Comparison of ENCODE assay signal across 36 mouse cellular contexts in the genomic region with DNA sequence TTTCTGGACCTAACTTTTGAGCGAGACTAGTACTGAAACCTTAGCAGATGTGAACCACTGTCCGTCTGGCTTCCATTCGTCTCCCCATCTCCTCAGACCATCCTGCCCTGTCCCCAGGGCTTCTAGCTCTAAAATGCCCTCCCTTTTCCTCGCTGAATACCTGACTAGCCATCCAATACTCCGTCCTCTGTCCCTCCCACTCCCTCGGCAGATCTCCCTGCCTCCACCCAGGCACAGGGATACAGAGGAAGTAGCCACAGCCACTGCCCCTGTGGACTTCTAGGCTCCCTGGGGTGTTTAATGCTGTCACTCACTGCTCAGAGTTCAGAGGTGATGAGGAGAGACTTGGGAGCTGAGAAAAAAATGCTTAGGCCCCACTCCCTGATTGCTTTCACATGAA. TPM values are rescaled to one million over a fixed set of nuclear protein-coding genes. Genes with fewer than 3 reads are reported as not detected.
"Had no signal": no experiment of that assay in that cellular context is flagged by ENCODE, and none has a peak within 500 bp of the region (broad histone marks: within the 10 kb centered on the region; RNA-seq: fewer than 3 reads in every experiment).

No protein-coding gene starts in this region.

- H3K36me3 ChIP-seq: limb, embryonic 13.5 days; limb, embryonic 15.5 days; liver, embryonic 12.5 days; liver, embryonic 13.5 days; liver, embryonic 15.5 days; lung, embryonic 15.5 days; midbrain, embryonic 10.5 days; midbrain, embryonic 12.5 days; midbrain, embryonic 13.5 days; midbrain, embryonic 15.5 days had no signal

- H3K9me3 ChIP-seq: limb, embryonic 13.5 days; limb, embryonic 15.5 days; liver, embryonic 12.5 days; liver, embryonic 13.5 days; liver, embryonic 15.5 days; lung, embryonic 15.5 days; megakaryocyte, embryonic 14.5 days; midbrain, embryonic 10.5 days; midbrain, embryonic 12.5 days; midbrain, embryonic 13.5 days; midbrain, embryonic 15.5 days had no signal

- ATAC-seq: liver, embryonic 12.5 days; liver, postnatal 0 days; lung, postnatal 0 days; midbrain, embryonic 13.5 days; midbrain, embryonic 15.5 days; midbrain, embryonic 16.5 days had no signal

- H3K4me1 ChIP-seq: liver, embryonic 13.5 days; liver, embryonic 15.5 days; midbrain, embryonic 12.5 days; midbrain, embryonic 13.5 days; midbrain, embryonic 15.5 days had no signal

- DNase-seq: left cerebral cortex, postnatal 4 days; liver; liver, embryonic 13.5 days; liver, postnatal 0 days; lung, adult 18-20 months; lung, adult 2 months; lung, embryonic 14.5 days; lung, postnatal 10 days; lung, postnatal 14 days; lung, postnatal 36 days; lung, postnatal 4 days; midbrain, embryonic 14.5 days had no signal

- H3K9ac ChIP-seq: limb, embryonic 13.5 days; limb, embryonic 15.5 days; liver, embryonic 12.5 days; liver, embryonic 13.5 days; liver, embryonic 14.5 days; liver, embryonic 15.5 days; liver, postnatal 0 days; lung, embryonic 14.5 days; lung, embryonic 15.5 days; midbrain, embryonic 12.5 days; midbrain, embryonic 13.5 days; midbrain, embryonic 15.5 days had no signal

- H3K4me2 ChIP-seq: limb, embryonic 13.5 days; limb, embryonic 15.5 days; liver, embryonic 11.5 days; liver, embryonic 12.5 days; liver, embryonic 13.5 days; liver, embryonic 15.5 days; lung, embryonic 14.5 days; lung, embryonic 15.5 days; midbrain, embryonic 11.5 days; midbrain, embryonic 12.5 days; midbrain, embryonic 13.5 days; midbrain, embryonic 15.5 days had no signal

- H3K27ac ChIP-seq: left cerebral cortex, adult 2 months; limb, embryonic 13.5 days; limb, embryonic 15.5 days; liver, embryonic 12.5 days; liver, embryonic 13.5 days; liver, embryonic 14.5 days; liver, embryonic 15.5 days; lung, embryonic 15.5 days; macrophage; midbrain, embryonic 10.5 days; midbrain, embryonic 12.5 days; midbrain, embryonic 13.5 days; midbrain, embryonic 15.5 days had no signal

- H3K4me3 ChIP-seq: left cerebral cortex, adult 2 months; limb, embryonic 13.5 days; limb, embryonic 15.5 days; liver, embryonic 12.5 days; liver, embryonic 13.5 days; liver, embryonic 15.5 days; lung, embryonic 15.5 days; megakaryocyte, embryonic 14.5 days; midbrain, embryonic 10.5 days; midbrain, embryonic 12.5 days; midbrain, embryonic 13.5 days; midbrain, embryonic 15.5 days; myocyte had no signal

- H3K27me3 ChIP-seq: limb, embryonic 13.5 days; limb, embryonic 15.5 days; liver, embryonic 12.5 days; liver, embryonic 13.5 days; liver, embryonic 15.5 days; lung, embryonic 15.5 days; midbrain, embryonic 12.5 days; midbrain, embryonic 13.5 days; midbrain, embryonic 15.5 days had no signal

RNA-seq across cellular contexts. Expression of gene Aox2, which starts 23.9 kb away (rescaled TPM):
- polyA plus RNA-seq: limb, embryonic 11.5 days; liver, adult 2 months; liver, embryonic 11.5 days; liver, embryonic 12.5 days; liver, embryonic 13.5 days; liver, embryonic 15.5 days; liver, embryonic 16.5 days; lung, adult 2 months; lung, embryonic 14.5 days; lung, embryonic 16.5 days; midbrain, embryonic 10.5 days; midbrain, embryonic 11.5 days; midbrain, embryonic 12.5 days; midbrain, embryonic 15.5 days; midbrain, postnatal 0 days; myocyte; neural tube, embryonic 11.5 days had no signal
